Mouse (Mus musculus) liver, embryonic 15.5 days (tissue): Measurements from ENCODE around the gene Krt19. TPM values are rescaled to one million over a fixed set of nuclear protein-coding genes. Genes with fewer than 3 reads are reported as not detected.

Experiments
- ATAC-seq: fragments of 200-750 bp; cut with Nextera tagmentation; 2 replicates; pipeline ENCODE4 v1.8.0; 2017; ENCODE audit warnings: moderate number of reproducible peaks, mild to moderate bottlenecking, moderate library complexity; ENCODE audit not compliant: insufficient read depth
- H3K27ac ChIP-seq: fragments of 300-500 bp; sonication (generic); replicated peaks from 2 replicates; pipeline ENCODE4 v1.5.1; 2015; ENCODE audit warnings: mild to moderate bottlenecking, inconsistent platforms
- H3K27me3 ChIP-seq: fragments of 300-500 bp; sonication (generic); 2 replicates; pipeline ENCODE4 v1.6.1; 2015; ENCODE audit warnings: mild to moderate bottlenecking, inconsistent platforms
- H3K36me3 ChIP-seq: fragments of 300-500 bp; sonication (generic); replicated peaks from 2 replicates; pipeline ENCODE4 v1.6.1; 2015; ENCODE audit warnings: moderate library complexity, mild to moderate bottlenecking, inconsistent platforms
- H3K4me1 ChIP-seq: fragments of 300-500 bp; sonication (generic); replicated peaks from 2 replicates; pipeline ENCODE4 v1.6.1; 2015; ENCODE audit warnings: inconsistent platforms
- H3K4me2 ChIP-seq: fragments of 300-500 bp; sonication (generic); 2 replicates; pipeline ENCODE4 v1.6.1; 2015; ENCODE audit warnings: moderate library complexity, mild to moderate bottlenecking, inconsistent platforms
- H3K4me3 ChIP-seq: fragments of 300-500 bp; sonication (generic); replicated peaks from 2 replicates; pipeline ENCODE4 v1.5.1; 2015; ENCODE audit warnings: mild to moderate bottlenecking, inconsistent platforms
- H3K9ac ChIP-seq: fragments of 300-500 bp; sonication (generic); 2 replicates; pipeline ENCODE4 v1.6.1; 2015; ENCODE audit warnings: moderate library complexity, mild to moderate bottlenecking, inconsistent platforms
- H3K9me3 ChIP-seq: fragments of 300-500 bp; sonication (generic); replicated peaks from 2 replicates; pipeline ENCODE4 v1.6.1; 2016; ENCODE audit warnings: inconsistent platforms
- WGBS: fragments of 180-500 bp; shearing (Covaris S2); methylation state at CpG from one replicate; pipeline ENCODE4 v1.1.7; 2015; ENCODE audit warnings: mixed read lengths; ENCODE audit not compliant: insufficient replicate concordance; 5-methylcytosine and 5-hydroxymethylcytosine counted together
- polyA plus RNA-seq: library from polyadenylated mRNA; unstranded; fragments of >200 nt; fragmentation: Nextera tagmentation; extraction: Ambion mirVana; gene quantifications from 2 replicates; pipeline ENCODE4 v1.2.1, GENCODE M21; 2015

The Krt19 gene
- polyA plus RNA-seq, 1 experiment from 2014 or later, result 3.6 TPM

GRCm38 (mm10) chr11:100135731-100136130 lies 12.7 kb downstream of the Krt19 start, which contains the start of gene Krt15:
Gene Krt15 (minus strand): TSS chr11:100135928.
- H3K9ac ChIP-seq, result no peak within 1 kb of the TSS

GRCm38 (mm10) chr11:100124901-100125300 lies 23.6 kb downstream of the Krt19 start:
- Histone ChIP-seq H3K9me3 (no peaks in the 10 kb centered on the region), H3K36me3 (no peaks in the 10 kb centered on the region), H3K27me3 (no peaks in the 10 kb centered on the region), H3K27ac (no peak overlapping the region), H3K4me3 (no peak overlapping the region), H3K9ac (no peak overlapping the region), H3K4me1 (no peaks in the 10 kb centered on the region), H3K4me2 (no peak overlapping the region)
- WGBS, result 57% methylated on average over 7 of the region's 7 CpGs
- ATAC-seq, result no peak

More at GRCm38 (mm10) chr11:100135731-100136130, 12.7 kb downstream of the Krt19 start, which contains the start of gene Krt15:
- Histone ChIP-seq H3K4me2 (no peak within 1 kb of the TSS), H3K27me3 (no peaks in the 10 kb centered on the region), H3K27ac (no peak within 1 kb of the TSS), H3K4me3 (no peak within 1 kb of the TSS), H3K36me3 (no peaks in the 10 kb centered on the region), H3K9me3 (no peaks in the 10 kb centered on the region), H3K4me1 (no peaks in the 10 kb centered on the region)
- no peak for ATAC-seq
- WGBS, result 53% methylated on average over 7 of the region's 7 CpGs

GRCm38 (mm10) chr11:100121466-100121865 lies 27.0 kb downstream of the Krt19 start, which contains the start of gene Krt13:
Gene Krt13 (minus strand): TSS chr11:100121566.
- Histone ChIP-seq H3K4me1 (no peaks in the 10 kb centered on the region), H3K4me2 (no peak within 1 kb of the TSS), H3K9ac (no peak within 1 kb of the TSS), H3K4me3 (no peak within 1 kb of the TSS), H3K36me3 (no peaks in the 10 kb centered on the region), H3K27me3 (no peaks in the 10 kb centered on the region), H3K9me3 (no peaks in the 10 kb centered on the region), H3K27ac (no peak within 1 kb of the TSS)
- WGBS, result 60% methylated on average over 3 of the region's 3 CpGs
- no peak for ATAC-seq

GRCm38 (mm10) chr11:100120331-100120730 lies 28.1 kb downstream of the Krt19 start:
- WGBS, result 72% methylated on average over 5 of the region's 5 CpGs
- ATAC-seq, result no peak
- no peaks in the 10 kb centered on the region for H3K4me1 ChIP-seq
- no peak overlapping the region for H3K27ac ChIP-seq
- H3K9me3 ChIP-seq, result no peaks in the 10 kb centered on the region
- H3K4me3 ChIP-seq, result no peak overlapping the region
- no peaks in the 10 kb centered on the region for H3K36me3 ChIP-seq
- no peak overlapping the region for H3K9ac ChIP-seq
- no peak overlapping the region for H3K4me2 ChIP-seq
- H3K27me3 ChIP-seq, result no peaks in the 10 kb centered on the region

- no peak overlapping the region for H3K4me2 ChIP-seq
- WGBS, result 63% methylated on average over 2 of the region's 2 CpGs
- H3K36me3 ChIP-seq, result no peaks in the 10 kb centered on the region
- H3K27me3 ChIP-seq, result no peaks in the 10 kb centered on the region
- no peak for ATAC-seq
- no peak overlapping the region for H3K9ac ChIP-seq
- H3K4me1 ChIP-seq, result no peaks in the 10 kb centered on the region
- no peak overlapping the region for H3K4me3 ChIP-seq
- no peaks in the 10 kb centered on the region for H3K9me3 ChIP-seq
- no peak overlapping the region for H3K27ac ChIP-seq
Observed at GRCm38 (mm10) chr11:100113742-100114029, 34.8 kb downstream of the Krt19 start.

GRCm38 (mm10) chr11:100112935-100113741 lies 35.3 kb downstream of the Krt19 start:
- no peak for ATAC-seq
- H3K27ac ChIP-seq, result no peak overlapping the region

GRCm38 (mm10) chr11:100105576-100106122 lies 42.8 kb downstream of the Krt19 start, which contains the start of gene Krt36:
Gene Krt36 (minus strand): TSS chr11:100105626.
- H3K9ac ChIP-seq, result no peak within 1 kb of the TSS
- no peaks in the 10 kb centered on the region for H3K27me3 ChIP-seq
- no peaks in the 10 kb centered on the region for H3K4me1 ChIP-seq
- 59% methylated on average over 6 of the region's 6 CpGs for WGBS
- H3K4me3 ChIP-seq, result no peak within 1 kb of the TSS
- no peak for ATAC-seq
- H3K4me2 ChIP-seq, result no peak within 1 kb of the TSS
- no peaks in the 10 kb centered on the region for H3K9me3 ChIP-seq
- H3K36me3 ChIP-seq, result no peaks in the 10 kb centered on the region
- H3K27ac ChIP-seq, result no peak within 1 kb of the TSS

More at GRCm38 (mm10) chr11:100112935-100113741, 35.3 kb downstream of the Krt19 start:
- Histone ChIP-seq H3K36me3 (no peaks in the 10 kb centered on the region), H3K4me3 (no peak overlapping the region), H3K27me3 (no peaks in the 10 kb centered on the region), H3K9ac (no peak overlapping the region), H3K4me2 (no peak overlapping the region), H3K9me3 (no peaks in the 10 kb centered on the region), H3K4me1 (no peaks in the 10 kb centered on the region)
- WGBS, result 60% methylated on average over 11 of the region's 11 CpGs

GRCm38 (mm10) chr11:100102693-100103429 lies 45.6 kb downstream of the Krt19 start:
- H3K36me3 ChIP-seq, result no peaks in the 10 kb centered on the region
- ATAC-seq, result no peak
- no peak overlapping the region for H3K9ac ChIP-seq
- H3K4me1 ChIP-seq, result no peaks in the 10 kb centered on the region
- H3K27ac ChIP-seq, result no peak overlapping the region
- WGBS, result 57% methylated on average over 15 of the region's 15 CpGs
- H3K4me2 ChIP-seq, result no peak overlapping the region
- no peaks in the 10 kb centered on the region for H3K9me3 ChIP-seq
- no peaks in the 10 kb centered on the region for H3K27me3 ChIP-seq
- H3K4me3 ChIP-seq, result no peak overlapping the region

GRCm38 (mm10) chr11:100100391-100100790 lies 48.1 kb downstream of the Krt19 start:
- 59% methylated on average over 4 of the region's 4 CpGs for WGBS
- Histone ChIP-seq H3K9ac (no peak overlapping the region), H3K27me3 (no peaks in the 10 kb centered on the region), H3K36me3 (no peaks in the 10 kb centered on the region), H3K27ac (no peak overlapping the region), H3K4me2 (no peak overlapping the region), H3K4me1 (no peaks in the 10 kb centered on the region), H3K4me3 (no peak overlapping the region), H3K9me3 (no peaks in the 10 kb centered on the region)
- no peak for ATAC-seq

- H3K4me3 ChIP-seq, result no peak overlapping the region
- no peaks in the 10 kb centered on the region for H3K36me3 ChIP-seq
- WGBS, result 60% methylated on average over 9 of the region's 9 CpGs
- no peaks in the 10 kb centered on the region for H3K27me3 ChIP-seq
- no peaks in the 10 kb centered on the region for H3K4me1 ChIP-seq
- H3K27ac ChIP-seq, result no peak overlapping the region
- H3K9ac ChIP-seq, result no peak overlapping the region
- H3K4me2 ChIP-seq, result no peak overlapping the region
- ATAC-seq, result no peak
- H3K9me3 ChIP-seq, result no peaks in the 10 kb centered on the region
Observed at GRCm38 (mm10) chr11:100097819-100098218, 50.6 kb downstream of the Krt19 start.

- Histone ChIP-seq H3K9ac (no peak within 1 kb of the TSS), H3K4me2 (no peak within 1 kb of the TSS), H3K27ac (no peak within 1 kb of the TSS), H3K4me3 (no peak within 1 kb of the TSS), H3K9me3 (no peaks in the 10 kb centered on the region), H3K36me3 (no peaks in the 10 kb centered on the region), H3K4me1 (no peaks in the 10 kb centered on the region), H3K27me3 (no peaks in the 10 kb centered on the region)
- no peak for ATAC-seq
- WGBS, result 69% methylated on average over 9 of the region's 9 CpGs
Observed at GRCm38 (mm10) chr11:100096141-100096540, 52.3 kb downstream of the Krt19 start, which contains the start of gene Krt35. Gene Krt35 (minus strand): TSS chr11:100096241.
